Mouse (Mus musculus) ES-E14 (cell line): Measurements from ENCODE around the gene Klhl26. TPM values are rescaled to one million over a fixed set of nuclear protein-coding genes. Genes with fewer than 3 reads are reported as not detected.
A peak's percentile ranks its signal among the peaks of the same experiment; 100 is the strongest.

Source experiments
- DNase-seq: peaks from one replicate; pipeline ENCODE4 v3.0.0-alpha.2; 2013; ENCODE audit warnings: low read depth, low spot score
- H3K27ac ChIP-seq: 2 replicates; pipeline ENCODE4 v1.5.1; 2012; ENCODE audit warnings: low read depth, mild to moderate bottlenecking, low read length, moderate library complexity, mixed read lengths; ENCODE audit not compliant: poor library complexity, insufficient read depth, severe bottlenecking
- H3K36me3 ChIP-seq: 2 replicates; pipeline ENCODE4 v1.6.1; 2012; ENCODE audit warnings: mild to moderate bottlenecking, low read length, moderate library complexity, mixed read lengths; ENCODE audit not compliant: control insufficient read depth, poor library complexity, insufficient read depth, severe bottlenecking
- H3K4me1 ChIP-seq, 2 experiments: fragments of 150-350 bp in 1 of 2; sonication (generic) in 1 of 2; 2 replicates each; pipeline ENCODE4 v1.6.1; 2012; ENCODE audit warnings: low read length in 2 of 2, mild to moderate bottlenecking in 1 of 2, mixed read lengths in 1 of 2; ENCODE audit not compliant: control insufficient read depth in 2 of 2, insufficient read depth in 2 of 2, poor library complexity in 1 of 2
- H3K4me3 ChIP-seq, 2 experiments: fragments of 150-350 bp in 1 of 2; sonication (generic) in 1 of 2; 2 replicates each; pipeline ENCODE4 v1.5.1; 2012; ENCODE audit warnings: low read length in 2 of 2, low read depth in 1 of 2, mild to moderate bottlenecking in 1 of 2, mixed read lengths in 1 of 2; ENCODE audit not compliant: insufficient read depth in 1 of 2, poor library complexity in 1 of 2, severe bottlenecking in 1 of 2
- H3K9ac ChIP-seq: 2 replicates; pipeline ENCODE4 v1.6.1; 2012; ENCODE audit warnings: low read depth, mild to moderate bottlenecking, low read length, mixed read lengths; ENCODE audit not compliant: poor library complexity, insufficient read depth, severe bottlenecking
- H3K9me3 ChIP-seq: fragments of 150-350 bp; sonication (generic); 2 replicates; pipeline ENCODE4 v1.6.1; 2012; ENCODE audit warnings: low read depth, mild to moderate bottlenecking, low read length; ENCODE audit not compliant: control insufficient read depth, insufficient read depth
- CHD2 ChIP-seq: IDR thresholded peaks from 2 replicates; pipeline ENCODE4 v1.6.1; 2014; ENCODE audit warnings: mild to moderate bottlenecking, low read depth, low read length, inconsistent platforms
- HCFC1 ChIP-seq: IDR thresholded peaks from 2 replicates; pipeline ENCODE4 v1.6.1; 2012; ENCODE audit warnings: low read length, inconsistent platforms, borderline replicate concordance; ENCODE audit not compliant: insufficient read depth
- MAFK ChIP-seq: IDR thresholded peaks from 2 replicates; pipeline ENCODE4 v1.6.1; 2014; ENCODE audit warnings: mild to moderate bottlenecking, low read depth, low read length, inconsistent platforms; ENCODE audit not compliant: insufficient read depth
- ZC3H11A ChIP-seq: IDR thresholded peaks from 2 replicates; pipeline ENCODE4 v1.6.1; 2012; ENCODE audit warnings: low read depth, mild to moderate bottlenecking, inconsistent platforms, low read length, borderline replicate concordance
- ZNF384 ChIP-seq: IDR thresholded peaks from 2 replicates; pipeline ENCODE4 v1.6.1; 2012; ENCODE audit warnings: low read depth, low read length, inconsistent platforms
- in situ Hi-C, 2 experiments: fragments of 600-800 bp; cut with MboI; formaldehyde crosslinking; loops; one replicate each; pipeline ENCODE4 v1.15.1; 2025; ENCODE audit warnings: low sequenced_read_pairs in 2 of 2, inconsistent platforms in 1 of 2; ENCODE audit not compliant: unreplicated experiment in 2 of 2
- total RNA-seq: library from RNA; depleted of rRNA; stranded (reverse); fragments of 300-350 nt; gene quantifications from 2 replicates; pipeline ENCODE4 v1.2.3, GENCODE M21; 2012

Klhl26 gene
- total RNA-seq, 1 experiment = 22.8 TPM

- Histone ChIP-seq H3K9me3 (no peaks in the 10 kb centered on the region), H3K9ac (no peak overlapping the region), H3K27ac (no peak overlapping the region), H3K4me1 (peaks cover 5 to 24% of the 10 kb centered on the region in 2 experiments; a peak in 2 of 4 replicates), H3K36me3 (no peaks in the 10 kb centered on the region), H3K4me3 (peak overlapping the region in 1 of 2 experiments; percentile 32; a peak in 1 of 4 replicates)
- TF ChIP-seq CHD2 = no peak
- no peak for TF ChIP-seq ZC3H11A
- TF ChIP-seq MAFK = no peak
- in situ Hi-C loops = no loop called here
- DNase-seq = no peak
These were observed 18.9 kb upstream of the Klhl26 start for GRCm38 (mm10) chr8:70495771-70496062.

DNA sequence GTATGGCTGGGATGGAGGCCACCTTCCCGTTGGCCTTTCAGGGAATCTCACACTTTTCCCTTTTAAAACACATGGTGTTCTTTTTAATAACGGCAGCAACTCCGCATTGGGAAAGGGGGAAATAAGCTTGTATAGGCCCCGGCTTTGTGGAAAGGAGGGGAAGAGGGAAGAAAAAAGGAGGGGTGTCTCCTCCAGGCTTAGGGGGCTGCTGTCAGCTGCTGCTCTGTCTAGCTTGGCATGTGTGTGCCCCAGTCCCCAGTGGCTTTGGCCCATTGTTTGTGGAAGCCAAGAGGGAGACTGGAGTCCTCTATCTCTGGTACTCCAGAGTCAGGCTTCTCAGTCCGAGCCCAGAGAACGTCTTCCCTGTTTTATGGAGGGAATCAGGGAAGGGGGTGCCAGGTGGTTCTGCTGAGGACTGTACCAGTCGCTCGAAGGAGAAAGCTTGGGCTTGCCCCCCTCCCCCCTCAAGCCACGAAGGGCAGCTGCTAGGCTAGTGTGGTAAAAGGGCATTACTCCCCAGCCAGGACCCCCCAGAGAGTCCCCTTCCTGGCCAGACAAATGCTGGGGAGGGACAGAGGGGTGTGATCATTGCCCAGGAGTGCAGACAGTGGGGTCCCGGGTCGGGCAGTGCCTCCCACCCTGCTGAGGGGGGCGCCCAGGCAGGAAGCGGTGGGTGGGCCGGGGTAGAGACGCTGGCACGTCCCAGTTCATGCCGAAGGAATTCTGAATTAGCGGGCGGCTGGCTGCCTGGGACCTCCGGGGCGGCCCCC, 18.4 kb upstream of the Klhl26 start:
- TF ChIP-seq MAFK (no peak), ZNF384 (no peak), CHD2 (no peak), HCFC1 (no peak), ZC3H11A (no peak)
- no peak overlapping the region for H3K9ac ChIP-seq
- H3K9me3 ChIP-seq = no peaks in the 10 kb centered on the region
- H3K36me3 ChIP-seq = no peaks in the 10 kb centered on the region
- peak overlapping the region in 1 of 2 experiments; percentile 32; a peak in 1 of 4 replicates for H3K4me3 ChIP-seq
- no peak for DNase-seq
- in situ Hi-C loops = no loop called here
- no peak overlapping the region for H3K27ac ChIP-seq
- peaks cover 3 to 22% of the 10 kb centered on the region in 2 experiments; a peak in 2 of 4 replicates for H3K4me1 ChIP-seq

GRCm38 (mm10) chr8:70494416-70494945, 17.7 kb upstream of the Klhl26 start:
- DNase-seq = no peak
- Histone ChIP-seq H3K4me3 (peak overlapping the region in 1 of 2 experiments; percentile 69; a peak in 2 of 4 replicates), H3K36me3 (no peaks in the 10 kb centered on the region), H3K4me1 (peaks cover 3 to 25% of the 10 kb centered on the region in 2 experiments; a peak in 2 of 4 replicates), H3K27ac (no peak overlapping the region), H3K9me3 (no peaks in the 10 kb centered on the region), H3K9ac (no peak overlapping the region)
- in situ Hi-C loops = no loop called here
- TF ChIP-seq HCFC1 = no peak
- no peak for TF ChIP-seq ZC3H11A
- no peak for TF ChIP-seq ZNF384
- TF ChIP-seq MAFK = no peak
- no peak for TF ChIP-seq CHD2

DNA sequence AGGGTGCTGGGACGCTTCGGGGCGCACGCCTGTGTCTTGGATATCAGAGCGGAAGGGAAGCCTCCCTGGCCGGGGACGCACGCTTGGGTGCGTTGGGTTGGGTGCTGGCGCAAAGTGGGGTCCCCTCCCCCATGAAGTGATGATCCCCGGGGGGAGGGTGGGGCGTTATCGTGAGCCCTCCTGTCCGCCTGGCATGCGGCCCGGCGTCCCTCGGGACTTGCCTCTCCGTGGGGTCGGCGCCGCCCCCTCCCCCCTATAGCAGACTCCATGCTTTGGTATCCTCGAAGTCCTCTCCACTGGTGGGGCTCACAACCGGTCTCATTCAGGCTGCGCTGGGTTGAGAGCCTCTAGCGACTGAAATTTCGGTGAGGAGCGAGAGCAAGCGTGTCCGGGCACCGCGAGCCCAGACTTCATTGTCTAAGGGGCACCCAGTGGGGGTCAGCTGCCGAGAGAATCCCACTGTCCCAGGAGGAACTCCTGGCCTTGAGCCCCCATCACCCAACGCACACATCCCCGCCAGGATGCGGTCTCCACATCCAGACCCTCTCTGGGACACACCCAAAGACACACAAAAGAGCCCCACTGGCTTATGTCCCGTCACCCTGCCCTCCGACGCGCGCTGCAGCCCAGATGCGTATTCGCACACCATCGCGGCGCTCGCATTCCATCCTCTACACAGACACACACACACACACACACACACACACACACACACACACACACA, 17.1 kb upstream of the Klhl26 start:
- TF ChIP-seq ZC3H11A = no peak
- TF ChIP-seq HCFC1 = no peak
- TF ChIP-seq MAFK = no peak
- no peak for TF ChIP-seq CHD2
- no peak for TF ChIP-seq ZNF384

More for the DNA sequence above, 17.1 kb upstream of the Klhl26 start:
- no peaks in the 10 kb centered on the region for H3K9me3 ChIP-seq
- no peak overlapping the region for H3K27ac ChIP-seq
- no peak overlapping the region for H3K9ac ChIP-seq
- peaks cover 3 to 28% of the 10 kb centered on the region in 2 experiments; a peak in 2 of 4 replicates for H3K4me1 ChIP-seq
- no peak for DNase-seq
- peak overlapping the region; percentile 38 to 69; a peak in 2 of 4 replicates for H3K4me3 ChIP-seq
- in situ Hi-C loops = no loop called here
- H3K36me3 ChIP-seq = no peaks in the 10 kb centered on the region
